Mouse (Mus musculus) retina, postnatal 1 day (tissue): ENCODE measurements at regions not wholly inside any gene's neighbourhood (a gene's known extent, or its start where the extent isn't known, plus 50 kb on each side); places are given as distances from the start of the nearest gene placed in this dataset.

Source experiments
- DNase-seq: peaks from one replicate; pipeline ENCODE4 v3.0.0-alpha.2; 2012

GRCm38 (mm10) chr11:39733434-39734076 is 961.4 kb downstream of the Mat2b start:
- no peak for DNase-seq

GRCm38 (mm10) chr11:39723621-39724020 is 971.4 kb downstream of the Mat2b start:
- peak; percentile 78 for DNase-seq

- no peak for DNase-seq
These were observed 1016.5 kb downstream of the Mat2b start for GRCm38 (mm10) chr11:39678521-39678920.

- DNase-seq: no peak
These were observed 1041.4 kb downstream of the Mat2b start for GRCm38 (mm10) chr11:39653595-39653994.

GRCm38 (mm10) chr11:39619356-39619755 is 1075.6 kb downstream of the Mat2b start:
- DNase-seq: no peak

- peak; percentile 28 for DNase-seq
These were observed 1079.2 kb downstream of the Mat2b start for GRCm38 (mm10) chr11:39615843-39616242.

- DNase-seq: peak; percentile 69
These were observed 1098.5 kb downstream of the Mat2b start for GRCm38 (mm10) chr11:39596479-39596878.

GRCm38 (mm10) chr11:39588641-39589385 is 1106.2 kb downstream of the Mat2b start:
- peak; percentile 81 for DNase-seq

GRCm38 (mm10) chr11:39558287-39558686 is 1136.7 kb downstream of the Mat2b start:
- no peak for DNase-seq

GRCm38 (mm10) chr11:39550066-39550465 is 1144.9 kb downstream of the Mat2b start:
- no peak for DNase-seq

GRCm38 (mm10) chr11:39524866-39525649 is 1169.9 kb downstream of the Mat2b start:
- peak; percentile 26 for DNase-seq

GRCm38 (mm10) chr11:39495253-39495652 is 1199.8 kb downstream of the Mat2b start:
- DNase-seq: no peak

GRCm38 (mm10) chr11:39477136-39477535 is 1217.9 kb downstream of the Mat2b start:
- peak; percentile 75 for DNase-seq

GRCm38 (mm10) chr11:39453329-39453952 is 1241.6 kb downstream of the Mat2b start:
- no peak for DNase-seq

- no peak for DNase-seq
These were observed 1248.6 kb downstream of the Mat2b start for GRCm38 (mm10) chr11:39446374-39446773.

GRCm38 (mm10) chr11:39411691-39412090 is 1283.3 kb downstream of the Mat2b start:
- no peak for DNase-seq

- no peak for DNase-seq
These were observed 1283.8 kb downstream of the Mat2b start for GRCm38 (mm10) chr11:39411182-39411581.

GRCm38 (mm10) chr11:39364827-39365226 is 1330.2 kb downstream of the Mat2b start:
- DNase-seq: no peak

- no peak for DNase-seq
These were observed 1344.4 kb downstream of the Mat2b start for GRCm38 (mm10) chr11:39350616-39351015.
